Mouse (Mus musculus): Measurements from ENCODE around the gene Dek. TPM values are rescaled to one million over a fixed set of nuclear protein-coding genes. Genes with fewer than 3 reads are reported as not detected.

Dek gene
- polyA plus RNA-seq (2012; rRNA removed): 13.0 and 15.0 TPM in 2 replicates

GRCm38 (mm10) chr13:47105711-47106579 is at the start of gene Dek:
Gene Dek, minus strand, starts transcription at chr13:47106201.

GRCm38 (mm10) chr13:47122537-47123430 is 16.8 kb upstream of the Dek start, which contains the start of gene Rnf144b:
Gene Rnf144b, plus strand, starts transcription at chr13:47122656.

DNA sequence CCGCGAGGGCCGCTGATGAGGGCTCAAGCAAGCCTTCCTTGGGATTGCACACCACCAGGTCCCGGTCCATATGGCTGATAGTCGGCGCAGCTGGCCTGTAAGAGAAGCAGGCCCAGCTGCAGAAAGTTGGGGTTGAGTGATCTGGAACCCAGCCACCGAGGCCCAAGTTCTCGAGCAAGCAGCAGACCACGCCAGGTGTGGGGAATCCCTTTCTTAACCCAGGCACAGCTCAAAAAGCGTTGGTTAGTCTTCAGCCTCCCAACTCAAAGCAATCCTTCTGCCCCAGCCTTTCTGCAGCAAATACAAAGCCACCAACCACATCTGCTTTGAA is 61.4 kb downstream of the Dek start, which contains the start of gene Tpmt:
Tpmt (minus strand) TSS at position 121 of the 331 bp plus-strand sequence.

GRCm38 (mm10) chr13:47043030-47043680 is 62.8 kb downstream of the Dek start, which contains the start of gene Kdm1b:
Gene Kdm1b, plus strand, starts transcription at chr13:47043499.

Other genes starting within 250 kb of the Dek start
- 10.2 and 11.2 TPM in 2 replicates for gene Kif13a, start 176.3 kb downstream of the Dek start, polyA plus RNA-seq (2012; rRNA removed)
- 1.9 and 5.4 TPM in 2 replicates for gene Nhlrc1, start 91.4 kb downstream of the Dek start, polyA plus RNA-seq (2012; rRNA removed)
- 6.1 and 6.4 TPM in 2 replicates for gene Kdm1b, start 62.7 kb downstream of the Dek start, polyA plus RNA-seq (2012; rRNA removed)
- 2.1 and 2.7 TPM in 2 replicates for gene Tpmt, start 61.5 kb downstream of the Dek start, polyA plus RNA-seq (2012; rRNA removed)
- 2.8 and 3.2 TPM in 2 replicates for gene Rnf144b, start 16.5 kb upstream of the Dek start, polyA plus RNA-seq (2012; rRNA removed)

Data from stomach, adult 2 months (tissue).